Mouse (Mus musculus) spleen, adult 2 months (tissue): ENCODE measurements around the gene Mgst3. TPM values are rescaled to one million over a fixed set of nuclear protein-coding genes. Genes with fewer than 3 reads are reported as not detected.

Source experiments
- DNase-seq, 2 experiments: peaks; one replicate each; pipeline versions ENCODE4 v3.0.0 to v3.0.0-alpha.2; 2012 to 2021; ENCODE audit warnings: low spot score in 2 of 2, low read depth in 1 of 2
- H3K27ac ChIP-seq: fragments of 200-500 bp; 2 replicates; pipeline ENCODE4 v1.5.1; 2012; ENCODE audit warnings: low read length, inconsistent platforms; ENCODE audit not compliant: insufficient read depth
- H3K27me3 ChIP-seq: fragments of 200-500 bp; 2 replicates; pipeline ENCODE4 v1.6.1; 2012; ENCODE audit warnings: mild to moderate bottlenecking, moderate library complexity, low read length, inconsistent platforms; ENCODE audit not compliant: control insufficient read depth, insufficient read depth
- H3K36me3 ChIP-seq: fragments of 200-500 bp; 2 replicates; pipeline ENCODE4 v1.6.1; 2012; ENCODE audit warnings: mild to moderate bottlenecking, low read length, inconsistent platforms; ENCODE audit not compliant: control insufficient read depth, insufficient read depth
- H3K4me1 ChIP-seq: fragments of 200-500 bp; 2 replicates; pipeline ENCODE4 v1.6.1; 2011; ENCODE audit warnings: inconsistent platforms; ENCODE audit not compliant: control insufficient read depth, insufficient read depth, insufficient read length
- H3K4me3 ChIP-seq: fragments of 200-500 bp; 2 replicates; pipeline ENCODE4 v1.5.1; 2011; ENCODE audit warnings: mild to moderate bottlenecking, inconsistent platforms; ENCODE audit not compliant: insufficient read depth, insufficient read length; ENCODE audit errors: extremely low read depth
- CTCF ChIP-seq: fragments of 200-500 bp; IDR thresholded peaks from 2 replicates; pipeline ENCODE4 v1.5.1; 2011; ENCODE audit warnings: mild to moderate bottlenecking, inconsistent platforms; ENCODE audit not compliant: insufficient read depth, insufficient read length, insufficient replicate concordance; ENCODE audit errors: extremely low read depth
- POLR2A ChIP-seq: fragments of 200-500 bp; IDR thresholded peaks from 2 replicates; pipeline ENCODE4 v1.6.1; 2011; ENCODE audit warnings: low read depth, low read length, inconsistent platforms
- WGBS: fragments of 180-500 bp; shearing (Covaris S2); methylation state at CpG from one replicate; pipeline ENCODE4 v1.1.7; 2018; 5-methylcytosine and 5-hydroxymethylcytosine counted together
- polyA plus RNA-seq: library from polyadenylated mRNA; depleted of rRNA; stranded (reverse); fragments of >200 nt; gene quantifications from 2 replicates; pipeline ENCODE4 v1.2.3, GENCODE M21; 2012

Mgst3 gene
- polyA plus RNA-seq, 1 experiment: 60.2 TPM

GRCm38 (mm10) chr1:167363322-167363721 is 30.3 kb downstream of the Mgst3 start:
- Histone ChIP-seq H3K4me3 (no peak overlapping the region), H3K27ac (no peak overlapping the region), H3K4me1 (no peaks in the 10 kb centered on the region), H3K36me3 (peaks cover 36% of the 10 kb centered on the region), H3K27me3 (no peaks in the 10 kb centered on the region)
- WGBS: 94% methylated on average over 5 of the region's 5 CpGs
- DNase-seq: no peak
- TF ChIP-seq CTCF (no peak), POLR2A (no peak)

GRCm38 (mm10) chr1:167362819-167363218 is 30.8 kb downstream of the Mgst3 start:
- Histone ChIP-seq H3K36me3 (peaks cover 37% of the 10 kb centered on the region), H3K27me3 (no peaks in the 10 kb centered on the region), H3K4me1 (no peaks in the 10 kb centered on the region), H3K27ac (no peak overlapping the region), H3K4me3 (no peak overlapping the region)
- no peak for DNase-seq
- WGBS: 96% methylated on average over 4 of the region's 4 CpGs
- TF ChIP-seq POLR2A (no peak), CTCF (no peak)

GRCm38 (mm10) chr1:167360268-167360667 is 33.4 kb downstream of the Mgst3 start:
- no peaks in the 10 kb centered on the region for H3K27me3 ChIP-seq
- TF ChIP-seq POLR2A (no peak), CTCF (no peak)
- WGBS: 92% methylated on average over 4 of the region's 4 CpGs
- no peak overlapping the region for H3K4me3 ChIP-seq
- DNase-seq: no peak
- no peak overlapping the region for H3K27ac ChIP-seq
- H3K36me3 ChIP-seq: peaks cover 39% of the 10 kb centered on the region
- H3K4me1 ChIP-seq: no peaks in the 10 kb centered on the region

- no peak for TF ChIP-seq POLR2A
- no peak for TF ChIP-seq CTCF
- Histone ChIP-seq H3K27ac (no peak overlapping the region), H3K4me3 (no peak overlapping the region), H3K4me1 (no peaks in the 10 kb centered on the region), H3K36me3 (peaks cover 45% of the 10 kb centered on the region), H3K27me3 (no peaks in the 10 kb centered on the region)
- 96% methylated on average over 9 of the region's 9 CpGs for WGBS
- DNase-seq: no peak
Measured at GRCm38 (mm10) chr1:167358731-167359130, 34.9 kb downstream of the Mgst3 start.

GRCm38 (mm10) chr1:167357387-167357786 is 36.3 kb downstream of the Mgst3 start:
- 96% methylated on average over 9 of the region's 9 CpGs for WGBS
- no peaks in the 10 kb centered on the region for H3K4me1 ChIP-seq
- no peak for DNase-seq
- no peak overlapping the region for H3K4me3 ChIP-seq
- peaks cover 46% of the 10 kb centered on the region for H3K36me3 ChIP-seq
- TF ChIP-seq CTCF (no peak), POLR2A (no peak)
- H3K27me3 ChIP-seq: no peaks in the 10 kb centered on the region
- H3K27ac ChIP-seq: no peak overlapping the region

- Histone ChIP-seq H3K36me3 (peaks cover 29% of the 10 kb centered on the region), H3K27me3 (no peaks in the 10 kb centered on the region), H3K27ac (no peak overlapping the region), H3K4me1 (no peaks in the 10 kb centered on the region; the same call in 1 of the 2 replicates), H3K4me3 (no peak overlapping the region)
- TF ChIP-seq CTCF (no peak), POLR2A (no peak)
- 85% methylated on average over 14 of the region's 14 CpGs for WGBS
- DNase-seq: no peak
Measured at GRCm38 (mm10) chr1:167352403-167352802, 41.2 kb downstream of the Mgst3 start.

- peak overlapping the region; percentile 87 for H3K4me3 ChIP-seq
- H3K27me3 ChIP-seq: no peaks in the 10 kb centered on the region
- 36% methylated on average over 13 of the region's 13 CpGs for WGBS
- H3K27ac ChIP-seq: no peak overlapping the region
- H3K36me3 ChIP-seq: peaks cover 21% of the 10 kb centered on the region
- no peak for DNase-seq
- no peak for TF ChIP-seq POLR2A
- no peak for TF ChIP-seq CTCF
- H3K4me1 ChIP-seq: no peaks in the 10 kb centered on the region; the same call in 1 of the 2 replicates
Measured at GRCm38 (mm10) chr1:167350597-167351415, 42.8 kb downstream of the Mgst3 start.
